Mouse (Mus musculus) erythroblast, embryonic 14.5 days (primary cell): Measurements from ENCODE around the gene Smyd3. TPM values are rescaled to one million over a fixed set of nuclear protein-coding genes. Genes with fewer than 3 reads are reported as not detected.

Source experiments
- H3K27me3 ChIP-seq: 2 replicates; pipeline ENCODE4 v1.6.1; 2012; ENCODE audit warnings: inconsistent platforms; ENCODE audit not compliant: control insufficient read depth
- H3K36me3 ChIP-seq: 2 replicates; pipeline ENCODE4 v1.6.1; 2012; ENCODE audit warnings: mild to moderate bottlenecking, inconsistent platforms; ENCODE audit not compliant: control insufficient read depth
- H3K4me1 ChIP-seq: 2 replicates; pipeline ENCODE4 v1.6.1; 2012; ENCODE audit warnings: inconsistent platforms; ENCODE audit not compliant: control insufficient read depth
- H3K4me3 ChIP-seq: replicated peaks from 2 replicates; pipeline ENCODE3; 2012; ENCODE audit warnings: moderate library complexity, mild to moderate bottlenecking, inconsistent platforms
- H3K9me3 ChIP-seq: 2 replicates; pipeline ENCODE4 v1.6.1; 2012; ENCODE audit warnings: low read length, inconsistent platforms, mixed read lengths; ENCODE audit not compliant: control insufficient read depth
- GATA1 ChIP-seq: IDR thresholded peaks from 2 replicates; pipeline ENCODE4 v1.6.1; 2012; ENCODE audit warnings: low read length, inconsistent platforms, mixed read lengths
- TAL1 ChIP-seq: IDR thresholded peaks from 3 replicates; pipeline ENCODE4 v1.6.1; 2012; ENCODE audit warnings: low read length, inconsistent platforms, mixed read lengths
- polyA plus RNA-seq: library from polyadenylated mRNA; stranded (reverse); fragments of >175 nt; gene quantifications from 2 replicates; pipeline ENCODE4 v1.2.3, GENCODE M21; 2012

Smyd3 gene
- polyA plus RNA-seq, 1 experiment = 0.09 TPM

DNA sequence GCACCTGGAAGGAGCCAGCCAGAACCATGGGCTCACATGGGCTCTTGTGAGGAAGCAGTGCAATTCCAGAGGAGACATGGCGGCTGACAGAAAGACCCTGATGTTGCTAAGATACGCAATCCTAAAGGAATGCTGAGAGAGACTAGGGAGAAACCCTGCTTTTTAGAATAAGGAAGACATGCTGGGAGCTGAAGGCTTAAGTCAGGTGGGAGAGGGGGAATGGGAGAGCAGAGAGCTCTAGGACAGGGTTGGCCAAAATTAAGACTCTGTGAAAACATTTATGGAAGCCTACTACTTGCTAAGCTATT is 452.6 kb downstream of the Smyd3 start:
- H3K4me1 ChIP-seq = peaks cover 21% of the 10 kb centered on the region
- H3K36me3 ChIP-seq = no peaks in the 10 kb centered on the region
- TF ChIP-seq GATA1 (no peak), TAL1 (no peak)

DNA sequence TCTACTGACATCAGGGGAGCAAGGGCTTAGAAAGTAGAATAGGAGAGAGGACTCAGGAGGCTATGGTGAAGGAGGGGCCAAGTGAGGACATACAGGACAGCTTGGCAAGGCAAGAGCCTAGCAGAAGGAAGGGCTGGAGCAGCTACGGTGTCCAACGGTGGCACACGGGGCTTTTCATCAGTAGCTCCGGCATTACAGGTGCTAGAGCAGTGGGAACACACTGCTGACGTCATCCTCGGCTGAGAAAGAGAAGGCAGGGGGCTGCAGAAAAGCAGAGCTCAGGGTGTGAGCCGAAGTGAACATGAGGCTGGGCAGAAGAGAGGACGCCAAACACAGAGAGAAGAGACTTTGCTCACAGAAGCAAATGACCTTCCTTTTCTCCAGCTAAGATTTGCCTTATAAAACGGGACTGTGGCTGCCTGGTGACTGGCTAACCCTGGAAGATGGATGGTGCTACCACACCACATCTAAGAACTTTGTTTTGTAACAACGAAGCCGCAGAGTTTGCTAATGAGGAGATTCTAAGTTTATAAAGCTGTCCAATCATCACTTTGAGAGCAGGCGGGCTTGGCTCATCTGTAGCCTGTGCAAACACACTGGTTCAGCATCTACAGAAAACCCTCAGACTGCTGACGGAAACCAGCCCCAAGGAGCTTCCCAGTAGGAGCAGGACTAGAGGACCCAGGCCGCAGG is 453.1 kb downstream of the Smyd3 start:
- Histone ChIP-seq H3K4me3 (no peak overlapping the region), H3K27me3 (no peaks in the 10 kb centered on the region), H3K36me3 (no peaks in the 10 kb centered on the region), H3K4me1 (peaks cover 24% of the 10 kb centered on the region), H3K9me3 (no peaks in the 10 kb centered on the region)
- TF ChIP-seq GATA1 (no peak), TAL1 (no peak)

More for the DNA sequence above, 452.6 kb downstream of the Smyd3 start:
- no peaks in the 10 kb centered on the region for H3K9me3 ChIP-seq
- no peak overlapping the region for H3K4me3 ChIP-seq
- H3K27me3 ChIP-seq = no peaks in the 10 kb centered on the region

DNA sequence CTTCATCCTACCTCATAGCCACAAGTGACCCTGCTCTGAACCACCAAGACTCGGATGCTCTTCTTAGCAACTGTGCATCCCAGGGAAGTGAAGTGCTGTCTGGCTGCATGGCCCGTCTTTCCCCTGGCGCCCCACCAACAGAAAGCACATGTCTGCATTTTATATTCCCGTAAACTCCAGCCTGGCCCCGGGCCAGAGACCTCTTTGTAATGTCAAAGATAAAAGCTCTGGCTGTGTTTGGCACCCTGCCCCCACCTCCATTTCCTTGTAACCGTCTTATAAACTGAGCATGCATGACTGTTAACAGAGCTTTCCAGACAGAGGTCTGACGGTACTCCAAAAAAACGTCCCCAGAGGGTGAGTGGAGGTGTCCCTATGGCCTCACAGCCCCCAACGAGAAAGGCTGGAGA is 456.1 kb downstream of the Smyd3 start:
- no peaks in the 10 kb centered on the region for H3K9me3 ChIP-seq
- H3K27me3 ChIP-seq = no peaks in the 10 kb centered on the region
- no peaks in the 10 kb centered on the region for H3K36me3 ChIP-seq
- H3K4me3 ChIP-seq = no peak overlapping the region
- peaks cover 28% of the 10 kb centered on the region for H3K4me1 ChIP-seq
- TF ChIP-seq TAL1 (no peak), GATA1 (no peak)

DNA sequence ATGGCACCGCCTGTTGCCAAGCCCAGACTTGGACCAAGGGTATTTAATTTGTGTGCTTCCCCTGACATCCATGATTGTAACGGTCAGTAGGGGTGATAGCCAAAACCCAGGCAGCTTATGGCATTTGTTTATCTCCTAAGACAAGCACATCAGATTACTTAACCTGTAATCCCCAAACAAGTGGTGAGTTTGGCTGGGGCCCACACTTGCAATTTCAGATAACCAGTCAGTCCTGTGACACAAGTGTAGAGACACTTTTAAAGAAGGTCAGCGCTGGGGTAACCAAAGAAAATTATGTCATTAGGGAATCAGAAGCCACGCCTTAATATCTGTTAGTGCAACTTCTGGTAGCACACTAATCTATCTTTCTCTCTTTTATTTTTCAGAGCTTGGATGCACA is 456.8 kb downstream of the Smyd3 start:
- H3K4me3 ChIP-seq = no peak overlapping the region
- no peaks in the 10 kb centered on the region for H3K9me3 ChIP-seq
- no peaks in the 10 kb centered on the region for H3K36me3 ChIP-seq
- no peak for TF ChIP-seq TAL1
- no peak for TF ChIP-seq GATA1
- no peaks in the 10 kb centered on the region for H3K27me3 ChIP-seq
- H3K4me1 ChIP-seq = peaks cover 28% of the 10 kb centered on the region

DNA sequence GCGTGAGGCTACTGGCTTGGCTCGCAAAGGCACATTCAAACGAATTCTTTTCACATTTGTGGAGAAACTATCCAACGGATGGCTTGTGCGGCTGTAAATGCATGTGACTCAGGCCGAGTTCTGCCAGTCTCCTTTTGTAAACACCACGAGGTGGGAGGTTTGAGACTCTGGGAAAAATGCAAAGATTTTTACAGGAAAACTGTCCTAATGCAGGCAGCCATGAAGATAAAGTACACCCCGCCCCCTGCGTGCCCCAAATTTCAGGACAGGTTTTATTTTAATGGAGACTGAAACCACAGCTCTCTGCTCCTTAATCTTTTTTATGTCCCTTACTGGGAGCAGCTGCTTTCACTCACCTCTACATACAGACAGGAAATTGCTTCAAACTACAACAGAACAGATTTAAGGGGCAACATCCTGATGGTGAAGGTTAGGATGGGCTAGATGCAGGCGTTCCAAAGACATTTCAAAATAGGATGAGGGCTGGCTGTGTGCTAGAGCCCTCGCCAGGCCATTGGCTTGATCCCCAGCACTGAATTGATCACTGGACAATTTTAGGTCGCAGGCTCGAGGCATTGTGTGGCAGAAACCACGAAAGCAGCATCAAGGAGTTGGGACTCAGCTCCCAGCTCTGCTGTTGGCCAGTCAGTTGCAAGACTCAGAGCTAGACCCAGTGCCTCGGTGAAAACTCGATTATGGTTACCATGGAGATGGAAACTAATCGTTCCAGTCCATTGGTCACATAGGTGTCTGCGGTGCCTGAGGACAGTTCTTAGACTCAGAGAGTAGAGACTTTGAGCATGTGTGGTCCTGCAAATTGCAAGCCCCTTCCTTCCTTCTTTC is 457.5 kb downstream of the Smyd3 start:
- no peak for TF ChIP-seq GATA1
- TF ChIP-seq TAL1 = no peak

DNA sequence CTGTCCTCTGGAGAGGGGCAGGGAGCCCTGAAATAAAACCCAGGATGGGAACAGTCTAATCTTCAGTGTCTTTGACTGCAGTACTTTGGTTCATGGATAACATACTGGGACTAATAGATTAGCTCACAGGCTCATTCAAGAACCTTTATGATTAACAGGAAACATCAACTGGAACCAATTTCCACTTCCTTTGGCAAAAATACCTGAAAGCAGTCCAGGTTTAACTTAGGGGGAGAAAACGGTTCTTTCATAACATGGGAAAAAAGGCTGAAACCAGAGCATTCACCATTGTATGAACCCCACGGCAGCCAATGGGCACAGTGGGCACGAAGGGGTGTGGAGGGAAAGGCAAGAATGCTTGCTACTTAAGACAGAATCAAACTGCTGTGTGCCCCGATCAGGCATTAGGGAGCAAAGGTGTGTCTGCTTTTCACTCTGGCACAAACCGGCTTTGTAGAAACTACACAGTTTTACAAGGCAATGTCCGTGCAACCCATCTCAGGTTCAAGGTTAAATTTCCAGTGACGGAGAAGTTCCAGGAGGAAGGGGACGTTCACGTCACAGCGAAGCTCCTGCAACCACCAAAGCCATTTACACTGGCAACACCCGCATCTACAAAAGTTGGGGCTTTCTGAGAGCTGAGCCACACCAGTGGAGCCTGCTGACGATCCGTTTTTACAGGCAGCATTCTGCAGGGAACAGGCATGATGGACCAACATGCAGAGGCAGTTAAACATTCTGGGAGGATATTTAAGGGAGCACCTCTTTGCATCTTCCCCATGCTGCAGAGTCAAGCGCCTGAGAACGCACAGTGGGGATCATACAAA is 458.3 kb downstream of the Smyd3 start:
- Histone ChIP-seq H3K4me1 (peaks cover 41% of the 10 kb centered on the region), H3K27me3 (no peaks in the 10 kb centered on the region), H3K9me3 (no peaks in the 10 kb centered on the region), H3K4me3 (no peak overlapping the region), H3K36me3 (no peaks in the 10 kb centered on the region)
- no peak for TF ChIP-seq GATA1

More for the DNA sequence above, 457.5 kb downstream of the Smyd3 start:
- Histone ChIP-seq H3K4me1 (peaks cover 33% of the 10 kb centered on the region), H3K27me3 (no peaks in the 10 kb centered on the region), H3K9me3 (no peaks in the 10 kb centered on the region), H3K4me3 (no peak overlapping the region), H3K36me3 (no peaks in the 10 kb centered on the region)

DNA sequence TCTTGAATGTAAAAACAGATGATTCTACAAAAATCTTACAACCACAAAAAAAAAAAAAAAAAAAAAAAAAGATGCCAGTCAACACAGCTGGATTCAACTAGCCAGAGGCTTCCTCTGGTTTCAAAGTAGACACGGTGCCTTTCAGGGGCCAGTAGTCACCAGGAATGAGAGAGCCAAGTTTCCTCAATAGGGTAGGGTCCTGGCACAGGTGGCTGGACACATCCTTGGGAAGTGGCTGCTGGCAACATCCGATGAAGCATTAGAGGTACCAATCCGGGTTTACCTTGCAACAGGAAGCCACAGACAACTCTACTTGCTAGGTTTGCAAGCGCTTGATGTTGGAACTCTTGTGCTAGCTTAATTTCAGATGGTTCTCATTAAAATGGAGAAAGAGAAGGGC is 459.2 kb downstream of the Smyd3 start:
- peaks cover 44% of the 10 kb centered on the region for H3K4me1 ChIP-seq
- TF ChIP-seq GATA1 (no peak), TAL1 (no peak)
- no peaks in the 10 kb centered on the region for H3K27me3 ChIP-seq
- H3K9me3 ChIP-seq = no peaks in the 10 kb centered on the region
- H3K36me3 ChIP-seq = no peaks in the 10 kb centered on the region
- no peak overlapping the region for H3K4me3 ChIP-seq

DNA sequence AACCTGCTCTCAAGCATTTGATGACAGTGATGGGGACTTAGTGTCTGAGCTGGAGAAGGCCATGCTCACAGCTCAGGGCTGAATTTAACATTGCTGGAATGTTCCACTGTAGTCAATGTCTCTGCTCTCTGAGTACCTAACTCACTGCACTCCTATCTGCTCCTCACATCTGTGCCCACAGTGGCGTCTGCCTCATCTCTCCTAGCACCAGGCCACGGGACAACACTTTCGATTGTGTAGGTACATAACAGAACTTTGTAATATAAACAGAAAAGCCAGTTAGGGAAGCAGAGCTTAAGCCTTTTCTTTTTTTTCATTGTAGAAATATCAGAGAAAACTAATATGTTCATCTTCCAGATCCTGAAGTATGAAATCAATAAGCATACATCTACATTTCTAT is 462.1 kb downstream of the Smyd3 start:
- no peaks in the 10 kb centered on the region for H3K9me3 ChIP-seq
- H3K4me1 ChIP-seq = peaks cover 28% of the 10 kb centered on the region
- H3K4me3 ChIP-seq = no peak overlapping the region
- H3K27me3 ChIP-seq = no peaks in the 10 kb centered on the region
- TF ChIP-seq GATA1 (0 out of 2 replicates have a peak, but pooled peaks have one; percentile 26), TAL1 (no peak)
- no peaks in the 10 kb centered on the region for H3K36me3 ChIP-seq
